Mouse (Mus musculus) ES-E14 (cell line): Measurements from ENCODE around the gene Lypd6b. TPM values are rescaled to one million over a fixed set of nuclear protein-coding genes. Genes with fewer than 3 reads are reported as not detected.

Experiments
- DNase-seq: peaks from one replicate; pipeline ENCODE4 v3.0.0-alpha.2; 2013; ENCODE audit warnings: low read depth, low spot score
- H3K27ac ChIP-seq: 2 replicates; pipeline ENCODE4 v1.5.1; 2012; ENCODE audit warnings: low read depth, mild to moderate bottlenecking, low read length, moderate library complexity, mixed read lengths; ENCODE audit not compliant: poor library complexity, insufficient read depth, severe bottlenecking
- H3K36me3 ChIP-seq: 2 replicates; pipeline ENCODE4 v1.6.1; 2012; ENCODE audit warnings: mild to moderate bottlenecking, low read length, moderate library complexity, mixed read lengths; ENCODE audit not compliant: control insufficient read depth, poor library complexity, insufficient read depth, severe bottlenecking
- H3K4me1 ChIP-seq, 2 experiments: fragments of 150-350 bp in 1 of 2; sonication (generic) in 1 of 2; 2 replicates each; pipeline ENCODE4 v1.6.1; 2012; ENCODE audit warnings: low read length in 2 of 2, mild to moderate bottlenecking in 1 of 2, mixed read lengths in 1 of 2; ENCODE audit not compliant: control insufficient read depth in 2 of 2, insufficient read depth in 2 of 2, poor library complexity in 1 of 2
- H3K4me3 ChIP-seq, 2 experiments: fragments of 150-350 bp in 1 of 2; sonication (generic) in 1 of 2; 2 replicates each; pipeline ENCODE4 v1.5.1; 2012; ENCODE audit warnings: low read length in 2 of 2, low read depth in 1 of 2, mild to moderate bottlenecking in 1 of 2, mixed read lengths in 1 of 2; ENCODE audit not compliant: insufficient read depth in 1 of 2, poor library complexity in 1 of 2, severe bottlenecking in 1 of 2
- H3K9ac ChIP-seq: 2 replicates; pipeline ENCODE4 v1.6.1; 2012; ENCODE audit warnings: low read depth, mild to moderate bottlenecking, low read length, mixed read lengths; ENCODE audit not compliant: poor library complexity, insufficient read depth, severe bottlenecking
- H3K9me3 ChIP-seq: fragments of 150-350 bp; sonication (generic); 2 replicates; pipeline ENCODE4 v1.6.1; 2012; ENCODE audit warnings: low read depth, mild to moderate bottlenecking, low read length; ENCODE audit not compliant: control insufficient read depth, insufficient read depth
- CHD2 ChIP-seq: IDR thresholded peaks from 2 replicates; pipeline ENCODE4 v1.6.1; 2014; ENCODE audit warnings: mild to moderate bottlenecking, low read depth, low read length, inconsistent platforms
- HCFC1 ChIP-seq: IDR thresholded peaks from 2 replicates; pipeline ENCODE4 v1.6.1; 2012; ENCODE audit warnings: low read length, inconsistent platforms, borderline replicate concordance; ENCODE audit not compliant: insufficient read depth
- MAFK ChIP-seq: IDR thresholded peaks from 2 replicates; pipeline ENCODE4 v1.6.1; 2014; ENCODE audit warnings: mild to moderate bottlenecking, low read depth, low read length, inconsistent platforms; ENCODE audit not compliant: insufficient read depth
- ZC3H11A ChIP-seq: IDR thresholded peaks from 2 replicates; pipeline ENCODE4 v1.6.1; 2012; ENCODE audit warnings: low read depth, mild to moderate bottlenecking, inconsistent platforms, low read length, borderline replicate concordance
- ZNF384 ChIP-seq: IDR thresholded peaks from 2 replicates; pipeline ENCODE4 v1.6.1; 2012; ENCODE audit warnings: low read depth, low read length, inconsistent platforms
- in situ Hi-C, 2 experiments: fragments of 600-800 bp; cut with MboI; formaldehyde crosslinking; loops; one replicate each; pipeline ENCODE4 v1.15.1; 2025; ENCODE audit warnings: low sequenced_read_pairs in 2 of 2, inconsistent platforms in 1 of 2; ENCODE audit not compliant: unreplicated experiment in 2 of 2
- total RNA-seq: library from RNA; depleted of rRNA; stranded (reverse); fragments of 300-350 nt; gene quantifications from 2 replicates; pipeline ENCODE4 v1.2.3, GENCODE M21; 2012

Lypd6b gene
- total RNA-seq, 1 experiment, result 0.18 TPM

DNA sequence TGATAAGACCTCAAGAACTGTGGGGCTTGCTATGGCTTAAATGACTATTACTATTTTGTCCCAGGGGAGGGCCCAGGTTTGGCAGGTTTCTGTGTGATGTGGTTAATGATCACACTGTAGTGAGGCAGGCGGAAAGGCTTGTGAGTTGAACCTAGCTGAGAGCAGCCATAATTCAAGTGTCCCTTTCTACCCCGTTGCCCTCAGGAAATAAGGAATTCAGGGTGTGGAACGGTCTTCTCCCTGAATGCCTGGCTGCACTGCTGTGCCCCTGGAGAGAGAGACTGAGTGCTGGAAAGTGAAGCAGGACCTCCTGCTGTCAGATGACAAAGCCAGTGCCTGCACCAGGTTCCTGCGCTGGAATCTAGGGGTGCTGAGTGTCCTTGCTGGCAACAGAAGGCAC is 40.3 kb downstream of the Lypd6b start:
- H3K27ac ChIP-seq, result no peak overlapping the region
- H3K4me1 ChIP-seq, result peaks cover 0 to 2% of the 10 kb centered on the region in 2 experiments; a peak in 1 of 4 replicates
- in situ Hi-C loops, result no loop called here

DNA sequence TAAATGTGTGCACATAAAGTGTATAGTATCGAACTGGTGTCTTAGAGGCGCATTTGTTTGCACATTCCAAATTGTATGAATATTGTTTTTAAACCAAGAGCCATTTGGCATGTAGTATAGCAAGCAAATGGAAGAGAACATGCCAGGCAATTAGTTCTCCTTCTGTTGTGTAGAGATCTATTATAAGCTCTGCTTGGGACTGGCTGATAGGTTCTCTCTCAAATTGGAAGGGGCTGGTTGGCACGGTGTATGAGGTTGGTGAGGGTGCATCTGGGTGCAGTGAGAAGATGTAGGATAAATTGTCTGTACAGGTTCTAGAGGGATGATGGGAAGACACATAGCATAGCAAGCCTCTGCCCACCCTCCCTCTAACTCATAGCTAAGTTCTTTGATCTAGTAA is 42.9 kb downstream of the Lypd6b start:
- Histone ChIP-seq H3K36me3 (no peaks in the 10 kb centered on the region), H3K4me3 (no peak overlapping the region), H3K9ac (no peak overlapping the region), H3K9me3 (no peaks in the 10 kb centered on the region), H3K4me1 (peaks cover 0 to 2% of the 10 kb centered on the region in 2 experiments; a peak in 1 of 4 replicates), H3K27ac (no peak overlapping the region)
- TF ChIP-seq ZC3H11A (no peak), ZNF384 (no peak), MAFK (no peak), HCFC1 (no peak), CHD2 (no peak)
- DNase-seq, result no peak
- in situ Hi-C loops, result no loop called here

More for the DNA sequence above, 40.3 kb downstream of the Lypd6b start:
- H3K36me3 ChIP-seq, result no peaks in the 10 kb centered on the region
- no peak overlapping the region for H3K9ac ChIP-seq
- no peak for TF ChIP-seq HCFC1
- TF ChIP-seq CHD2, result no peak
- no peak for TF ChIP-seq ZC3H11A
- TF ChIP-seq MAFK, result no peak
- TF ChIP-seq ZNF384, result no peak
- H3K9me3 ChIP-seq, result no peaks in the 10 kb centered on the region
- H3K4me3 ChIP-seq, result no peak overlapping the region
- DNase-seq, result no peak

DNA sequence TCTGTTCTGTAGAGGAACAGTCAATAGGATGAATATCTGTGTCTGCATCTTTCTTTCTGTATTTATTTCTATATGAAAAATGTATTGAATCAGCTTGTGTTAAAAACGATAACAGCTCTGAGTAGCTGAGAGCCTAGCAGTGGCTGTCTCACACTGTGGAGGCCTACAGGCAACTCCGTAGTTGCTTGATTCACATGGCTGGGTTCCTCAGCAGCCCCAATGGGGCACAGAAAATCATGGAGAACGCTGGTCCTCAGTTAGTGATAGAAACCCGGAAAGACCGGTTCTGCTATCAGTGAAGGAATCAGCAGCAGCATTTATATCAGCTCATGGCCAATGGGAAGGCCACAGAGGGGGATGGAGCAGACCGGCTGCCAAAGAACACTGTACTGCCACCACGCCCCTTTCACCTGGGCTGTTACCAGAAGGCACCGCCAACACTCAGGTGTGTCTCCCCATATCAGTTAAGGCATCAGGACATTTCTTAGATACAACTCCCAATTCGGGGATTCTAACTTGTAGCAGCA is 44.9 kb downstream of the Lypd6b start:
- peaks cover 0 to 2% of the 10 kb centered on the region in 2 experiments; a peak in 1 of 4 replicates for H3K4me1 ChIP-seq
- no peak overlapping the region for H3K27ac ChIP-seq
- TF ChIP-seq HCFC1, result no peak
- TF ChIP-seq ZC3H11A, result no peak
- TF ChIP-seq MAFK, result no peak
- no peak for TF ChIP-seq ZNF384
- no peak for TF ChIP-seq CHD2
- no peak overlapping the region for H3K9ac ChIP-seq
- no peak overlapping the region for H3K4me3 ChIP-seq
- in situ Hi-C loops, result no loop called here
- no peaks in the 10 kb centered on the region for H3K36me3 ChIP-seq
- H3K9me3 ChIP-seq, result no peaks in the 10 kb centered on the region
- no peak for DNase-seq

DNA sequence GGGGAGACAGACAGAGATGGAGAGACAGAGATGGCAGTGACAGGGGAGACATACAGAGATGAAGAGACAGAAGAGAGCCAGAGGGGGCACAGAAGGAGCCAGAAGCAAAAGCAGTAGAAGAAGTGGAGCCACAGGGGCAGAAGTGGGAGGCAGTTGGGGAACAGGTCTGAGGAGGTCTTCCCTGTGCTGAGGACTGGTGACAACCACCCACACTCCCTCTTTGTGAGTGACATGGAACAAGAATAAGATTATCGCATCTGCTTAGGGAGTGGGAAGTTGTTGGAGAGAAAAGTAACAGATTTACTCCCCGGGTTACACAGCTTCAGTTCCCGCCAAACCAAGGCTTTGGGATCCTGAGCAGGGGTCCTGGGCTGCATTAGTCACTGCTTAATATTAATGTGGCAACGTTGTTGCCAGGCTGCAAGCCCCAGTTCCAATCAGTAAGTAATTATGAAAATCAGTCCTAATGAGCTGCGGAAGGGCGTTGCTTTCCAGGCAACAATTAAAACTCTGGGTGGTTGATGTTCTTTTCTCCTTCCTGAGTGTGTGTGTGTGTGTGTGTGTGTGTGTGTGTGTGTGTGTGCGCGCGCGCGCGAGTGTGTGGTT is 50.1 kb downstream of the Lypd6b start:
- Histone ChIP-seq H3K27ac (no peak overlapping the region), H3K4me1 (no peaks in the 10 kb centered on the region), H3K9ac (no peak overlapping the region), H3K36me3 (no peaks in the 10 kb centered on the region), H3K4me3 (no peak overlapping the region), H3K9me3 (no peaks in the 10 kb centered on the region)
- no peak for DNase-seq
- in situ Hi-C loops, result no loop called here
- TF ChIP-seq MAFK, result no peak
- no peak for TF ChIP-seq ZNF384
- TF ChIP-seq HCFC1, result no peak
- no peak for TF ChIP-seq ZC3H11A
- TF ChIP-seq CHD2, result no peak

DNA sequence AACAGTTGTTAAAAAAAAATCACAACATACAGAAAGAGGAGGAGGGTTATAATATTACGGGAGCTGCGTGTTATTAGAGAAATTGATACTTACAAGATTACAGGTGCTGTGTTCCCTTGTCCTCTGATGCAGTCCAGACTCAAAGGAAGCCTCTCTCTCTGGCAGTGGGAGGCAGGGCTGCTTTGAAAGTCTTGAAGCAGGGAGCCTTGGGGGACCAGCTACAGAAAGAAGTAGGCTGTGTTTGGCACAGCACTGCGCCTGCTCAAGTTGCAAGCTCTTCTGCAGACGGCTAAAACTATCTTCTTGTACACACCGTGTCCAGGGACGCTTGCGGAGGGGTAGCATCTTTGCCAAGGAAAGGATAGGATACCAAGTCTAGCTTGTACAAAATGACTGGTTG is 51.1 kb downstream of the Lypd6b start:
- Histone ChIP-seq H3K4me3 (no peak overlapping the region), H3K27ac (no peak overlapping the region), H3K9ac (no peak overlapping the region), H3K4me1 (no peaks in the 10 kb centered on the region), H3K36me3 (no peaks in the 10 kb centered on the region), H3K9me3 (no peaks in the 10 kb centered on the region)
- in situ Hi-C loops, result no loop called here
- DNase-seq, result no peak
- no peak for TF ChIP-seq MAFK
- no peak for TF ChIP-seq ZNF384
- TF ChIP-seq HCFC1, result no peak
